Mouse (Mus musculus) CH12.LX (cell line): ENCODE measurements around the gene Mapk8ip3. TPM values are rescaled to one million over a fixed set of nuclear protein-coding genes. Genes with fewer than 3 reads are reported as not detected.

Experiments used
- DNase-seq: peaks from one replicate; pipeline ENCODE4 v3.0.0-alpha.2; 2013; ENCODE audit errors: extremely low read depth
- H3K27ac ChIP-seq: 2 replicates; pipeline ENCODE4 v1.5.1; 2012; ENCODE audit warnings: low read depth, mild to moderate bottlenecking, control low read depth, moderate library complexity; ENCODE audit not compliant: insufficient read depth
- H3K27me3 ChIP-seq: replicated peaks from 2 replicates; pipeline ENCODE3; 2012; ENCODE audit warnings: inconsistent platforms
- H3K36me3 ChIP-seq, 2 experiments: replicated peaks in 1 of 2; 2 replicates each; pipeline versions ENCODE3 to v1.6.1; 2012; ENCODE audit warnings: inconsistent platforms in 1 of 2, low read length in 1 of 2, mild to moderate bottlenecking in 1 of 2, mixed read lengths in 1 of 2, moderate library complexity in 1 of 2; ENCODE audit not compliant: control insufficient read depth in 1 of 2, insufficient read depth in 1 of 2
- H3K4me1 ChIP-seq, 2 experiments: 2 replicates each; pipeline ENCODE4 v1.6.1; 2012; ENCODE audit warnings: inconsistent platforms in 1 of 2, moderate library complexity in 1 of 2; ENCODE audit not compliant: insufficient read depth in 2 of 2, control insufficient read depth in 1 of 2
- H3K4me2 ChIP-seq: 2 replicates; pipeline ENCODE4 v1.6.1; 2012; ENCODE audit warnings: low read depth, mild to moderate bottlenecking, control low read depth; ENCODE audit not compliant: poor library complexity, insufficient read depth, severe bottlenecking
- H3K4me3 ChIP-seq, 3 experiments: fragments of 150-350 bp in 1 of 3; sonication (generic) in 1 of 3; replicated peaks in 1 of 3; 2 replicates each; pipeline versions ENCODE3 to v1.5.1; 2011 to 2012; ENCODE audit warnings: low read depth in 2 of 3, low read length in 2 of 3, mild to moderate bottlenecking in 2 of 3, moderate library complexity in 2 of 3, control low read depth in 1 of 3, improper control_type of control experiment in 1 of 3, inconsistent platforms in 1 of 3, mixed read lengths in 1 of 3; ENCODE audit not compliant: poor library complexity in 1 of 3
- H3K79me2 ChIP-seq: replicated peaks from 2 replicates; pipeline ENCODE4 v1.6.1; 2012; ENCODE audit warnings: mild to moderate bottlenecking, moderate library complexity; ENCODE audit not compliant: control insufficient read depth, poor library complexity, insufficient read depth, severe bottlenecking; ENCODE audit errors: extremely low read depth
- H3K9ac ChIP-seq: 2 replicates; pipeline ENCODE4 v1.6.1; 2012; ENCODE audit warnings: low read depth, mild to moderate bottlenecking, control low read depth, moderate library complexity; ENCODE audit not compliant: insufficient read depth
- H3K9me3 ChIP-seq: replicated peaks from 2 replicates; pipeline ENCODE3; 2012; ENCODE audit warnings: low read length, inconsistent platforms, mixed read lengths
- BHLHE40 ChIP-seq: IDR thresholded peaks from 2 replicates; pipeline ENCODE4 v1.6.1; 2011; ENCODE audit warnings: mild to moderate bottlenecking, low read depth, low read length, improper control_type of control experiment
- E2F4 ChIP-seq: IDR thresholded peaks from 2 replicates; pipeline ENCODE4 v1.6.1; 2011; ENCODE audit warnings: low read depth, low read length, improper control_type of control experiment; ENCODE audit not compliant: insufficient replicate concordance
- EP300 ChIP-seq: IDR thresholded peaks from 2 replicates; pipeline ENCODE4 v1.6.1; 2011; ENCODE audit warnings: low read length, improper control_type of control experiment
- ETS1 ChIP-seq: conservative IDR thresholded peaks from 2 replicates; pipeline ENCODE4 v1.6.1; 2012; ENCODE audit warnings: low read depth, mild to moderate bottlenecking, inconsistent platforms, low read length, improper control_type of control experiment, moderate library complexity
- IRF4 ChIP-seq: IDR thresholded peaks from 2 replicates; pipeline ENCODE4 v1.6.1; 2014; ENCODE audit warnings: low read depth, mild to moderate bottlenecking, inconsistent platforms, low read length, improper control_type of control experiment
- JUND ChIP-seq: conservative IDR thresholded peaks from 2 replicates; pipeline ENCODE4 v1.6.1; 2011; ENCODE audit warnings: low read depth, low read length, improper control_type of control experiment
- KAT2A ChIP-seq: IDR thresholded peaks from 2 replicates; pipeline ENCODE4 v1.6.1; 2012; ENCODE audit warnings: low read length, improper control_type of control experiment, inconsistent platforms; ENCODE audit not compliant: insufficient replicate concordance
- MEF2A ChIP-seq: IDR thresholded peaks from 2 replicates; pipeline ENCODE4 v1.6.1; 2014; ENCODE audit warnings: low read depth, mild to moderate bottlenecking, inconsistent platforms, low read length, improper control_type of control experiment, borderline replicate concordance
- MXI1 ChIP-seq: IDR thresholded peaks from 2 replicates; pipeline ENCODE4 v1.6.1; 2011; ENCODE audit warnings: mild to moderate bottlenecking, low read depth, low read length, improper control_type of control experiment
- NELFE ChIP-seq: IDR thresholded peaks from 2 replicates; pipeline ENCODE4 v1.6.1; 2011; ENCODE audit warnings: low read depth, low read length, improper control_type of control experiment
- NRF1 ChIP-seq: IDR thresholded peaks from 2 replicates; pipeline ENCODE4 v1.6.1; 2014; ENCODE audit warnings: low read depth, mild to moderate bottlenecking, inconsistent platforms, low read length, improper control_type of control experiment, moderate library complexity
- POLR2AphosphoS2 ChIP-seq: IDR thresholded peaks from 2 replicates; pipeline ENCODE4 v1.6.1; 2011; ENCODE audit warnings: low read depth, low read length, improper control_type of control experiment
- RAD21 ChIP-seq: IDR thresholded peaks from 2 replicates; pipeline ENCODE4 v1.6.1; 2011; ENCODE audit warnings: low read depth, mild to moderate bottlenecking, low read length, improper control_type of control experiment, moderate library complexity
- RCOR1 ChIP-seq: conservative IDR thresholded peaks from 2 replicates; pipeline ENCODE4 v1.6.1; 2012; ENCODE audit warnings: low read depth, mild to moderate bottlenecking, inconsistent platforms, low read length, improper control_type of control experiment
- SIN3A ChIP-seq: IDR thresholded peaks from 2 replicates; pipeline ENCODE4 v1.6.1; 2012; ENCODE audit warnings: low read length, improper control_type of control experiment, inconsistent platforms
- TCF12 ChIP-seq: IDR thresholded peaks from 2 replicates; pipeline ENCODE4 v1.6.1; 2014; ENCODE audit warnings: low read depth, mild to moderate bottlenecking, inconsistent platforms, low read length, improper control_type of control experiment
- USF1 ChIP-seq: IDR thresholded peaks from 2 replicates; pipeline ENCODE4 v1.6.1; 2014; ENCODE audit warnings: low read depth, mild to moderate bottlenecking, inconsistent platforms, low read length, improper control_type of control experiment
- USF2 ChIP-seq: conservative IDR thresholded peaks from 2 replicates; pipeline ENCODE4 v1.6.1; 2011; ENCODE audit warnings: low read depth, low read length, improper control_type of control experiment
- ZKSCAN1 ChIP-seq: IDR thresholded peaks from 2 replicates; pipeline ENCODE4 v1.6.1; 2012; ENCODE audit warnings: low read depth, inconsistent platforms, low read length, improper control_type of control experiment, borderline replicate concordance
- ZMIZ1 ChIP-seq: IDR thresholded peaks from 2 replicates; pipeline ENCODE4 v1.6.1; 2012; ENCODE audit warnings: low read depth, mild to moderate bottlenecking, inconsistent platforms, low read length, improper control_type of control experiment
- dilution Hi-C: fragments of 300-500 bp; cut with MboI; formaldehyde crosslinking; loops from 2 replicates; pipeline ENCODE4 v1.14.3; 2020; ENCODE audit warnings: low sequenced_read_pairs; ENCODE audit not compliant: extremely low pct_unique_long_range_greater_than_20kb, extremely low pct_ligation_motif_present
- in situ Hi-C: fragments of 300-500 bp; cut with MboI; formaldehyde crosslinking; loops from 3 replicates; pipeline ENCODE4 v1.14.3; 2019; ENCODE audit warnings: low sequenced_read_pairs, low pct_ligation_motif_present, low pct_unique_long_range_greater_than_20kb, mixed read lengths
- polyA plus RNA-seq: library from polyadenylated mRNA; unstranded; fragments of >175 nt; gene quantifications from 2 replicates; pipeline ENCODE4 v1.2.1, GENCODE M21; 2012; ENCODE audit warnings: low read depth; ENCODE audit not compliant: insufficient read length
- total RNA-seq, 2 experiments: library from RNA; depleted of rRNA; stranded (reverse); fragments of 300-350 nt in 1 of 2; fragments of >200 nt in 1 of 2; gene quantifications; 2 replicates each; pipeline ENCODE4 v1.2.3; 2012 to 2014

The Mapk8ip3 gene
- total and polyA plus RNA-seq, 3 experiments = 14.5 to 44.0 (median 34.1) TPM

DNA sequence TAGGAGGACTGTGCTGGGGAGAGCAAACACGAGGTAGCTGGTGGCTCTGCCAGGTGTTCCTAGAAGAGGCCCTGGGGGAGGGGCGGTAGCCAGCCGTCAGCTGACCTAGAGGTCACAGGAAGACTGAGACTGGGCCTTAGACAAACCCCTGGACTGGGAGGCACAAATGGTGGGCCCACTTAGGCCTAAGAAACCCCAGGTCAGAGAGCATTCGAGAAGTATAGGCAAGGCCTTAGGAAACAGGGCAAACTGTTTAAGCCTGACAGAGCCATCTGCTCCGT lies 58.7 kb downstream of the Mapk8ip3 start (continued):
- TF ChIP-seq JUND (no peak), USF1 (peak; percentile 78), MXI1 (peak; percentile 79), RCOR1 (no peak), USF2 (peak; percentile 56), ZKSCAN1 (no peak), EP300 (peak; percentile 54; the same call in 1 of the 2 replicates), NELFE (no peak), MEF2A (0 out of 2 replicates have a peak, but pooled peaks have one; percentile 39), KAT2A (0 out of 2 replicates have a peak, but pooled peaks have one; percentile 49), TCF12 (peak; percentile 70; the same call in 1 of the 2 replicates), NRF1 (no peak), ZMIZ1 (no peak), IRF4 (0 out of 2 replicates have a peak, but pooled peaks have one; percentile 28), ETS1 (peak; percentile 40; the same call in 1 of the 2 replicates), RAD21 (no peak), SIN3A (peak; percentile 84), E2F4 (no peak), POLR2AphosphoS2 (no peak)

DNA sequence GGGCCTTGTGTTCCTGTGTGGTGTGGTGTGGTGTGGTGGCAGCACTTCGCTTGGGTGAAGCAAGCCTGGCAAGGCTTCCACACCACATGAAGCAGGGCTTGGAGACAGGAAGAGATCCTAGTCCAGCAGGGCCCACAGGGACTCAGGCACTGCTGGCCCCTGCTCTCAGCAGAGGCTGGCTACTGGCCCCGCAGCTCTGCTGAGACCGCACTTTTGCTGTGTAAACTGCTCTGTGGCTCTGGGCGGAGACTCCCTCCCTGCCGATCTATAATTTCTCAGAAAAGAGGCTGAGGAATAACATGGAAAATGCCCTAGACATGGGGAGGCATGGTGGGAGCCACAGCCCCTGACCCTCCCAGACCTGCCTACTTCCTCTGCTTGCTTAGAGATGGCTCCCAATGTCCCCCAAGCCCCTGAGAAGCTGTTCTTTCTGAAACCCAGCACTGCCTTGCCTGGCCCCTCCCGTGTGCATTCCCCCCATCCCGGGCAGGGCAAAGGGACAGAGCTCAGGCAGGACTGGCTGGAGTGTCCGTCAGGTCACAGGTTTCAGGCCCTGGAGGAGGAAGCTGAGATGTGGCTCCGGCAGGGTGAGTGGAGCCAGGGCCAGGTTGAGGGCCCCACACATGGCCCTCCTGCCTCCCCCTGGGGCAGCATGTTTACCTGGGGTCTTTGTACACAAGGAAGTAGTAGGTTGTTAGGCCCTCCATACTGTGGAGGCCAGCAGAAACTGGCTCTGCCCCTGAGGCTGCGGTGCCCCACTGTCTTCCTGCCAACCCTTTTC lies 59.3 kb downstream of the Mapk8ip3 start:
- Histone ChIP-seq H3K36me3 (peaks cover 11 to 44% of the 10 kb centered on the region in 2 experiments), H3K27me3 (no peaks in the 10 kb centered on the region)
- TF ChIP-seq BHLHE40 (no peak), NELFE (peak; percentile 63)
- TF ChIP-seq, all 38 proteins: peak for 1
- H3K79me2 ChIP-seq = no peaks in the 10 kb centered on the region
- dilution Hi-C loops (no loop called here), in situ Hi-C loops (no loop called here)
- no peak for DNase-seq
- H3K4me1 ChIP-seq = peaks cover 16 to 57% of the 10 kb centered on the region in 2 experiments
- peak overlapping the region; percentile 55 for H3K4me2 ChIP-seq
- no peaks in the 10 kb centered on the region for H3K9me3 ChIP-seq
- peak overlapping the region; percentile 37 for H3K27ac ChIP-seq
- peak overlapping the region; percentile 62 for H3K9ac ChIP-seq
- H3K4me3 ChIP-seq = peak overlapping the region; percentile 49 to 66 (median 62)
